In the genomic region with DNA sequence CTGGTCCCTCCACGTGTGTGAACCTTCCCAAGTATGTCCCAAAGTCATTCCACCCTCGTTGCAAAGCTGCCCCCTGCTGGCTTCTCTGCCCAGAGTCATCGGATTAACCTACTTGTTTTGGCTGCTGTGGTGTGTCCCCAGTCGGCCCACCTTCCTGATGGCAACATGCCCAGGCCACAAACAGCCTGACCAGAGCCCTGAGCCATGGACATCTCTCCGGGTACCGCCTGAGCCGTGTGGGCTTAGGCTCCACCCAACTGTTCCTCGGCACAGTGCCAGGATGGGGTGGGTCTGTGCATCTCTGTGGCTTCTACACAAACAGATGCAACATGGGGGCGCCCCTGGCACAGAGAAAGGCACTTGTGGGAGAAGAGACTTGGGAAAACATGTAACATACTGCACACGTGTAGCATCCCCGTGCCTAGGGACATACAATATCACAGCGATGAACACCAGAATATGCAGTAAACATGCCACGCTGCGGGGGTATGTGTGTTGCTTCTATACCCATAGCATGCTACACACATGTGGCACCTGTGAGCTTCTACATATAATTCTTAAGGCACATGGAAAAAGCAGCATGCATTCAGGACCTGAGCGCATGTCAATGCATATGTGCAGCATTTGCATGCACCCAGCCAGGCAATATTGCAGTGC, we compare ENCODE assay signal across 1 mouse cellular context.
TF ChIP-seq lines count a peak whose summit lies in the region.

No protein-coding gene starts in this region.

TF ChIP-seq in CH12.LX, 34 proteins besides CTCF, POLR2A, EP300 and RAD21 (continued from another document):
- TF ChIP-seq JUN (IDR thresholded peaks at IDR 0.05; ENCODE audit: insufficient read depth, low read depth, low read length), result no peak
